Mouse (Mus musculus) stomach, embryonic 16.5 days (tissue): ENCODE results near the gene Avpr1b. TPM values are rescaled to one million over a fixed set of nuclear protein-coding genes. Genes with fewer than 3 reads are reported as not detected.
"Not testable (repeated sequence)": the region's sequence is repeated elsewhere in the genome, so short reads cannot be mapped to it uniquely, and the experiment has no call there.

Source experiments
- ATAC-seq: fragments of 200-750 bp; cut with Nextera tagmentation; 2 replicates; pipeline ENCODE4 v1.8.0; 2017; ENCODE audit warnings: moderate number of reproducible peaks, moderate TSS enrichment; ENCODE audit not compliant: insufficient read depth, low FRiP score
- H3K27ac ChIP-seq: fragments of 300-500 bp; sonication (generic); 2 replicates; pipeline ENCODE4 v1.5.1; 2014; ENCODE audit warnings: low read length
- H3K27me3 ChIP-seq: fragments of 300-500 bp; sonication (generic); 2 replicates; pipeline ENCODE4 v1.6.1; 2014; ENCODE audit warnings: low read length, control low read depth, mixed read lengths; ENCODE audit not compliant: control insufficient read depth, insufficient read depth
- H3K36me3 ChIP-seq: fragments of 300-500 bp; sonication (generic); 2 replicates; pipeline ENCODE4 v1.6.1; 2014; ENCODE audit warnings: low read length; ENCODE audit not compliant: control insufficient read depth, insufficient read depth
- H3K4me1 ChIP-seq: fragments of 300-500 bp; sonication (generic); 2 replicates; pipeline ENCODE4 v1.6.1; 2014; ENCODE audit warnings: low read length, control low read depth, mixed read lengths; ENCODE audit not compliant: control insufficient read depth, insufficient read depth
- H3K4me2 ChIP-seq: fragments of 300-500 bp; sonication (generic); 2 replicates; pipeline ENCODE4 v1.6.1; 2014; ENCODE audit warnings: low read depth, low read length, mixed read lengths
- H3K4me3 ChIP-seq: fragments of 300-500 bp; sonication (generic); replicated peaks from 2 replicates; pipeline ENCODE4 v1.5.1; 2014; ENCODE audit warnings: mild to moderate bottlenecking, low read length
- H3K9ac ChIP-seq: fragments of 300-500 bp; sonication (generic); 2 replicates; pipeline ENCODE4 v1.6.1; 2014; ENCODE audit warnings: low read length
- H3K9me3 ChIP-seq: fragments of 300-500 bp; sonication (generic); replicated peaks from 2 replicates; pipeline ENCODE4 v1.6.1; 2016; ENCODE audit warnings: low read length, control low read depth; ENCODE audit not compliant: control insufficient read depth
- WGBS: fragments of 180-500 bp; shearing (Covaris S2); extraction: QIAGEN DNeasy Blood & Tissue Kit; methylation state at CpG from one replicate; pipeline ENCODE4 v1.1.7; 2014; 5-methylcytosine and 5-hydroxymethylcytosine counted together
- polyA plus RNA-seq: library from polyadenylated mRNA; unstranded; fragments of >200 nt; fragmentation: Nextera tagmentation; extraction: Ambion mirVana; gene quantifications from 2 replicates; pipeline ENCODE4 v1.2.1, GENCODE M21; 2015

Avpr1b gene
- 0.04 TPM in 1 of 2 replicates, not detected in the other for polyA plus RNA-seq

DNA sequence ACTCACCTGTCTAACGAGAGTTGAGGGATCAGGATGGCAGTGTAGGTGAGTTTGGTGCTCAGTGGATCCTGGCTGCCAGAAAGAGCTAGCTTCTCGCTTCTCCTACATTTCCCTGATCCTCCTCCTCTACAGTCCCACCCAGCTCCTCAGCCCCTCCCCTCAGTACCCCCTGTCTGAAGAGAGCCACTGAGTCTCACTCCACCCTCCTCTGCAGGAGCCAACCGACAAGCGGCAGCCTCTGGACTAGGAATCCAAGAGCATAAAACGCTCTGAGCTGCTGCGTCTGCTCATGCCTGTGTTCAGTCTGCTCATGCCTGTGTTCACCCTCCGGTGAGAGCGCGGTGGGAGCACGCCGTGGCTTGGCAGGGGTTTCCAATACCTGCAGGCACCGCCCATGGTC, at the start of gene Avpr1b:
Gene Avpr1b, plus strand, starts transcription at position 335 of the 400 bp plus-strand sequence.
- peaks cover 3% of the 10 kb centered on the region; the same call in 1 of the 2 replicates for H3K27me3 ChIP-seq
- H3K4me2 ChIP-seq, result no peak within 1 kb of the TSS
- H3K9me3 ChIP-seq, result no peaks in the 10 kb centered on the region
- no peak within 1 kb of the TSS for H3K27ac ChIP-seq
- no peak within 1 kb of the TSS for H3K9ac ChIP-seq
- H3K36me3 ChIP-seq, result no peaks in the 10 kb centered on the region
- no peak for ATAC-seq
- no peaks in the 10 kb centered on the region for H3K4me1 ChIP-seq
- WGBS, result 17% methylated on average over 12 of the region's 12 CpGs
- H3K4me3 ChIP-seq, result no peak within 1 kb of the TSS

DNA sequence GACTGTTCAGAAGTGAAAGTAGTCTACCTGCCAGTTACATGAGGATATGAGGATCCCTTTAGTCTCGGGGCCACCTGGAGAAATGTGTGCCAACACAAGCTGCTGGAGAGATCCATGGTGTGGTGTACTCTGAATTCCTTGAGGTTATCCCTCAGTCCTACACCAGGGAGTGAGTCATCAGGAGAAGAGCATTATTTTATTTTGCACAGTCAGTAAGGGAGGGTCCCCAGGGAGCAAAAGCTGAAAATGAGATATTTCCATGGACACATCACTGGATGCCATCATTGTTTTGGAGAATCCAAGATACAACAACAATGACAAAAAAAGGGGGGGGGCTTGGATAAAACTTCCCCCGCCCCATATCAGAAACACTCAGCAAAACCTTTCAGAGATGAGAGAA, 47.1 kb upstream of the Avpr1b start:
- WGBS, result 75% methylated on average over 2 of the region's 2 CpGs
- H3K4me2 ChIP-seq, result no peak overlapping the region
- H3K27me3 ChIP-seq, result no peaks in the 10 kb centered on the region
- H3K4me3 ChIP-seq, result no peak overlapping the region
- no peak for ATAC-seq
- H3K27ac ChIP-seq, result no peak overlapping the region
- no peaks in the 10 kb centered on the region for H3K36me3 ChIP-seq
- H3K9me3 ChIP-seq, result no peaks in the 10 kb centered on the region
- no peak overlapping the region for H3K9ac ChIP-seq
- peaks cover 8% of the 10 kb centered on the region; the same call in 1 of the 2 replicates for H3K4me1 ChIP-seq

DNA sequence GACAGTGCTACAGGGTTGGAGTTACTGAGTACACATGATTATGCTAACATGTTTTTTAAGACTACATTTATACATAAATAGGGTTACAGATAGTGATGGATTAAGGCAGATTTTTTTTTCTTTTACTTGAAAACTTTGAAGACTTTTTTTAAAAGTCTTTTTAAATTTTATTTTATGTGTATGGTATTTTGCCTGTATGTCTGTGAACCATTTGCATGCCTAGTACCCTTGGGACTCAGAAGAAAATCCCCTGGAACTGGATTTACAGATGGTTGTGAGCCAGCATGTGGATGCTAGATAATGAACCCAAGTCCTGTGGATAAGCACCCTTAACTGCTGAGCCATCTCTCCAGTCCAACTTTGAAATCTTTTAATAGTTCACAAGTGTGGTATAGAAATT, 45.6 kb upstream of the Avpr1b start:
- no peak for ATAC-seq
- Histone ChIP-seq H3K4me3 (no peak overlapping the region), H3K4me1 (peaks cover 8% of the 10 kb centered on the region; the same call in 1 of the 2 replicates), H3K4me2 (no peak overlapping the region), H3K27ac (no peak overlapping the region), H3K36me3 (no peaks in the 10 kb centered on the region), H3K9ac (no peak overlapping the region), H3K9me3 (no peaks in the 10 kb centered on the region), H3K27me3 (no peaks in the 10 kb centered on the region)

DNA sequence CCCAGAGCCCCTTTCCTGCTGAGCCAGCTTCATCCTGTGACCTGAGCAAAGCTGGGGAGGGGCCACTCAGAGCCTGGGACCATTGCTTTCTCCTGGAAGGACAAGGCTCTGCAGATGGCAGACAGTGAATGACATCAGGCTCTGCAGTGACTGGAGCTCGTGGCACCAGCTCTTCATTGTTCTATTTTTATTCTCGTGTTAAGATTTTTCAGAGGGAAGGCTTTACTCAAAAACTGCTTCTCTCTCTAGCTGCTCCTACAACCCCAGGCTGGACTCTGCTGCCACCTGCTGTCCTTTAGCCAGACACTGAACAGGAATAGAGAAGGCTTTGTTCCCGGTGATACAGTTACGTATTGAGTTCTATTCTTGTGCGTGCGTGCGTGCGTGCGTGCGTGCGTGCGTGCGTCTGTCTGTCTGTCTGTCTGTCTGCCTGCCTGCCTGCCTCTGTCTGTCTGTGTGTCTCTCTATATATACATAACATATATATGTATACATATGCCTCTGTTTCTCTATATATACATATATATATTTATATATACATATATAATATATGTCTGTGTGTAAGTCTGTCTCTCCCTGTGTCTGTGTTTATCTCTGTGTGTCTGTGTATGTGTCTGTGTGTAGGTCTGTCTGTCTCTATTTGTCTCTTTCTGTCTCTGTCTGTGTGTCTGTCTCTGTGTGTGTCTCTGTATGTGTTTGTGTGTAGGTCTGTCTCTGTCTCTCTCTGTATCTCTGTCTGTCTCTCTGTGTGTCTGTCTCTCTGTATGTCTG, 43.8 kb upstream of the Avpr1b start:
- no peaks in the 10 kb centered on the region for H3K27me3 ChIP-seq
- peak; percentile 89; the same call in 1 of the 2 replicates for ATAC-seq
- H3K4me1 ChIP-seq, result 0 out of 2 replicates have a peak, but pooled peaks cover 4% of the 10 kb centered on the region
- H3K36me3 ChIP-seq, result no peaks in the 10 kb centered on the region
- WGBS, result 6% methylated on average over 13 of the region's 13 CpGs
- peak overlapping the region; percentile 12; the same call in 1 of the 2 replicates for H3K27ac ChIP-seq
- H3K9ac ChIP-seq, result peak overlapping the region; percentile 43; the same call in 1 of the 2 replicates
- H3K4me3 ChIP-seq, result no peak overlapping the region
- H3K9me3 ChIP-seq, result no peaks in the 10 kb centered on the region
- peak overlapping the region; percentile 48 for H3K4me2 ChIP-seq

DNA sequence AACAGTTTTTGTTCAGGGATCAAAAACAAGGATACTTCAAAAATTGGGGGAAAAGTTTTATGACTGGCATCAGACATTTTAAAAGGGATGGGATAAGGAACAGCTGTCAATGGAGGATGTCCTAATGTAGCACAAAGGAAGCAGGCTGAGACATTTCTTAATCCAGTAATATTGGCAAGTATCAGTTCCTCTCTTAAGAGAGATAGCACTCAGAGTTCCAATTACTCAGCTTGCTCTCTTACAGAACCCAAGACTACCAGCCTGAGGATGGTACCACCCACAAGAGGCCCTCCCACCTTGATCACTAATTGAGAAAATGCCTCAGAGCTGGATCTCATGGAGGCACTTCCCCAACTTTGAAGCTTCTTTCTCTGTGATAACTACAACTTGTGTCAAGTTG, 38.5 kb upstream of the Avpr1b start:
- H3K4me1 ChIP-seq, result no peaks in the 10 kb centered on the region
- no peak overlapping the region for H3K4me3 ChIP-seq
- H3K27me3 ChIP-seq, result no peaks in the 10 kb centered on the region
- ATAC-seq, result no peak
- no peak overlapping the region for H3K27ac ChIP-seq
- no peaks in the 10 kb centered on the region for H3K36me3 ChIP-seq
- no peak overlapping the region for H3K4me2 ChIP-seq
- H3K9me3 ChIP-seq, result no peaks in the 10 kb centered on the region
- H3K9ac ChIP-seq, result no peak overlapping the region

DNA sequence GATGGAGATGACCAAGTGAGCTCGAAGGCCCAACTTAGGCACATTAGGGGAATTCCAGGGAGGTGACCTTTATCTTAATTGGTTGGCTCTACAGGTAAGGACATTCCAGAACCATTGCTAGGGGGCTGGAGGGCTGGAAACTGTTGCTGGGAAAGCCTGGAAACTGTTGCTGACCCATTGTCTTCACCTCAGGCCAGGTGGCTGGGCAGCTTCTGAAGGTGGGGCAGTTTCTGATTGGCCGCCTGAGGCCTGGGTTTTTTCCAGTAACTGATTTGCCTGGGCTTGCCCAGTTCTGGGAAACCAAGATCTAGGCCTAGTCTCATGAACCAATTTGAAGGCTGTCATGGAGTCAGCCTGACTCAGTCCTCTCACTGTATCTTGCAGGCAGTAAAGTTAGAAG, 37.0 kb upstream of the Avpr1b start:
- no peak for ATAC-seq
- Histone ChIP-seq H3K4me2 (no peak overlapping the region), H3K4me3 (no peak overlapping the region), H3K9me3 (no peaks in the 10 kb centered on the region), H3K27ac (no peak overlapping the region), H3K9ac (no peak overlapping the region), H3K27me3 (no peaks in the 10 kb centered on the region), H3K36me3 (no peaks in the 10 kb centered on the region), H3K4me1 (no peaks in the 10 kb centered on the region)
- 84% methylated on average over 2 of the region's 2 CpGs for WGBS

DNA sequence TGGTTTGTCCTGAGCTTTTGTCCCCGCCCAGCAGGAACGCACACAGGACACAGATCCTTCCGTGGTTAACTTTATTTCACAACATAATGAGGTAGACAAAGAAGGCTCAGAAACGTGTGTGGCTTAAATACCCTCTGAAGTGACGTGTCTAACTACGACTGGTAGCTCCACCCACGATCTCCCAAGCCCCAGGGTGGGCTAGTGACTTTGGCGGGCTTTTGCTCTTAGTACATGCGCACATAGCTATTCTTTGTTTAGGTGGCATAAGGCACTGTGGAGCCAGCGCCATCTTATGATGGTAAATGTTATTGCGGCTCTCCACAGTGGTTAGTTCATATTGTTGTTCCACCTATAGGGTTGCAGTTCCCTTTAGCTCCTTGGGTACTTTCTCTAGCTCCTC, 33.0 kb upstream of the Avpr1b start:
- WGBS, result 42% methylated on average over 11 of the region's 11 CpGs
- ATAC-seq, H3K36me3 ChIP-seq, H3K27me3 ChIP-seq, H3K9me3 ChIP-seq, H3K4me2 ChIP-seq, H3K9ac ChIP-seq, H3K4me3 ChIP-seq, H3K27ac ChIP-seq, H3K4me1 ChIP-seq: not testable (repeated sequence)

DNA sequence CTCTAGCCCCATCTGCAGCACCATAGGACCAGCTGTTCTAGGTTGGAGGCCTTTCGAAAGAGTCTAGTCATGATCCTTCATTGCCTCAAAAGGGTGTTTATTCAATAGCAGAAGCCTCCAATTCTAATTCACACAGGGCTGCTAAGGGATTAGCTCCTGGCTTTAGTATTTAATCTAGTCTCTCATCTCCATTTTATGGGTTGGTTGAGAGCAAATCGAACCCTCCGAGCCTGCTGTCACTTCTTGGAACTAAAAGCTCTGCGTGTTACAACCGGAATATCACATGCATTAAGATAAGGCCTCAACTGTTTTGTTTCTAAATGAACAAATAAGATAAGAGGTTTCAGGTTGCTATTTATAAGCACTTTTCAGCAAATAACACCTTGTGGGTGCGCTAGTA, 29.3 kb upstream of the Avpr1b start:
- H3K4me2 ChIP-seq, result no peak overlapping the region
- H3K9ac ChIP-seq, result no peak overlapping the region
- no peak overlapping the region for H3K4me3 ChIP-seq
- no peak overlapping the region for H3K27ac ChIP-seq
- no peaks in the 10 kb centered on the region for H3K36me3 ChIP-seq
- H3K9me3 ChIP-seq, result no peaks in the 10 kb centered on the region
- 69% methylated on average over 6 of the region's 6 CpGs for WGBS
- H3K27me3 ChIP-seq, result no peaks in the 10 kb centered on the region
- ATAC-seq, result no peak
- H3K4me1 ChIP-seq, result no peaks in the 10 kb centered on the region

DNA sequence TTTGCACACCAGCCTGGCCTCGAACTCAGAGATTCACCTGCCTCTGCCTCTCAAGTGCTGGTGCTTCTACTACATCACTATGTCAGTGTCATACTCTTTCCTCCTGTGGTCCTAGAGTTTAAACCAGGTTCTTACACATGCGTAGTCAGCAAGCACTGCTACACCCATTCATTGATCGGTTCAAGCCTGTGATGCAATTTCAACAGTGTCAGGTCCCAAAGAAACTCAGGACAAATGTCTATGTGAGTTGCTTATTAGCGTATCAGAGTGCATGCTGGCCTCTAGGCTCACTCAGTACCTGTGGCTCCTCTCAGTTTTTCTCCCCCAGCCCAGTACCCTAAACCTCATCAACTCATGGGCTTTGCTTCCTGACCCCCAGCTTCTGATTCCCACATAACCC, 28.6 kb upstream of the Avpr1b start:
- no peak overlapping the region for H3K4me3 ChIP-seq
- ATAC-seq, result no peak

More for the DNA sequence above, 28.6 kb upstream of the Avpr1b start:
- Histone ChIP-seq H3K9ac (no peak overlapping the region), H3K27me3 (no peaks in the 10 kb centered on the region), H3K36me3 (no peaks in the 10 kb centered on the region), H3K4me1 (no peaks in the 10 kb centered on the region), H3K27ac (no peak overlapping the region), H3K9me3 (no peaks in the 10 kb centered on the region), H3K4me2 (no peak overlapping the region)
- WGBS, result 88% methylated on average over 4 of the region's 4 CpGs
